Mouse (Mus musculus): ENCODE data around the gene Wdfy3. TPM values are rescaled to one million over a fixed set of nuclear protein-coding genes. Genes with fewer than 3 reads are reported as not detected.
"Not testable (repeated sequence)": the region's sequence is repeated elsewhere in the genome, so short reads cannot be mapped to it uniquely, and the experiment has no call there.

Wdfy3 gene
- polyA plus RNA-seq, 1 experiment from 2014 or later = 4.9 TPM

GRCm38 (mm10) chr5:101972594-101972993 lies 97.1 kb downstream of the Wdfy3 start:
- H3K4me3 ChIP-seq (ENCODE audit: low read depth, low read length); H3K27me3 ChIP-seq (ENCODE audit: control insufficient read depth, insufficient read depth, low read length); H3K9me3 ChIP-seq (ENCODE audit: control insufficient read depth, low read length); H3K27ac ChIP-seq (replicated peaks); H3K4me1 ChIP-seq (replicated peaks; ENCODE audit: control insufficient read depth, insufficient read depth); DNase-seq (ENCODE audit: low spot score); H3K9ac ChIP-seq (ENCODE audit: low read length); H3K36me3 ChIP-seq (ENCODE audit: control insufficient read depth, insufficient read depth, low read length); ATAC-seq (ENCODE audit: low FRiP score, low TSS enrichment); H3K4me2 ChIP-seq (replicated peaks; ENCODE audit: low read depth): not testable (repeated sequence)
- WGBS = 74% methylated on average over 4 of the region's 4 CpGs
- peak; percentile 52 for TF ChIP-seq CTCF (IDR thresholded peaks at IDR 0.05; ENCODE audit: low read depth)

GRCm38 (mm10) chr5:101968153-101968851 lies 101.4 kb downstream of the Wdfy3 start:
- no peak for TF ChIP-seq EP300 (optimal IDR thresholded peaks at IDR 0.05)
- no peak for TF ChIP-seq CTCF (IDR thresholded peaks at IDR 0.05; ENCODE audit: low read depth)
- H3K4me3 ChIP-seq (ENCODE audit: low read depth, low read length) = no peak overlapping the region
- ATAC-seq (ENCODE audit: low FRiP score, low TSS enrichment) = peak; percentile 93
- no peaks in the 10 kb centered on the region for H3K27me3 ChIP-seq (ENCODE audit: control insufficient read depth, insufficient read depth, low read length)
- H3K4me2 ChIP-seq (replicated peaks; ENCODE audit: low read depth) = no peak overlapping the region
- peak; percentile 34 for DNase-seq (ENCODE audit: low spot score)
- no peaks in the 10 kb centered on the region for H3K36me3 ChIP-seq (ENCODE audit: control insufficient read depth, insufficient read depth, low read length)
- no peaks in the 10 kb centered on the region for H3K9me3 ChIP-seq (ENCODE audit: control insufficient read depth, low read length)
- H3K9ac ChIP-seq (ENCODE audit: low read length) = no peak overlapping the region
- 29% methylated on average over 12 of the region's 12 CpGs for WGBS
- peak overlapping the region; percentile 77 for H3K27ac ChIP-seq (replicated peaks)
- H3K4me1 ChIP-seq (replicated peaks; ENCODE audit: control insufficient read depth, insufficient read depth) = no peaks in the 10 kb centered on the region

- TF ChIP-seq CTCF (IDR thresholded peaks at IDR 0.05; ENCODE audit: low read depth) (no peak), EP300 (optimal IDR thresholded peaks at IDR 0.05) (no peak)
- peak overlapping the region; percentile 77 for H3K27ac ChIP-seq (replicated peaks)
- no peaks in the 10 kb centered on the region for H3K4me1 ChIP-seq (replicated peaks; ENCODE audit: control insufficient read depth, insufficient read depth)
- ATAC-seq (ENCODE audit: low FRiP score, low TSS enrichment) = peak; percentile 24
- 73% methylated on average over 2 of the region's 2 CpGs for WGBS
- no peak for DNase-seq (ENCODE audit: low spot score)
- H3K36me3 ChIP-seq (ENCODE audit: control insufficient read depth, insufficient read depth, low read length) = no peaks in the 10 kb centered on the region
- H3K9ac ChIP-seq (ENCODE audit: low read length) = no peak overlapping the region
- H3K4me2 ChIP-seq (replicated peaks; ENCODE audit: low read depth) = no peak overlapping the region
- H3K4me3 ChIP-seq (ENCODE audit: low read depth, low read length) = no peak overlapping the region
- H3K9me3 ChIP-seq (ENCODE audit: control insufficient read depth, low read length) = no peaks in the 10 kb centered on the region
- H3K27me3 ChIP-seq (ENCODE audit: control insufficient read depth, insufficient read depth, low read length) = no peaks in the 10 kb centered on the region
Observed at GRCm38 (mm10) chr5:101967832-101968152, 101.9 kb downstream of the Wdfy3 start.

DNA sequence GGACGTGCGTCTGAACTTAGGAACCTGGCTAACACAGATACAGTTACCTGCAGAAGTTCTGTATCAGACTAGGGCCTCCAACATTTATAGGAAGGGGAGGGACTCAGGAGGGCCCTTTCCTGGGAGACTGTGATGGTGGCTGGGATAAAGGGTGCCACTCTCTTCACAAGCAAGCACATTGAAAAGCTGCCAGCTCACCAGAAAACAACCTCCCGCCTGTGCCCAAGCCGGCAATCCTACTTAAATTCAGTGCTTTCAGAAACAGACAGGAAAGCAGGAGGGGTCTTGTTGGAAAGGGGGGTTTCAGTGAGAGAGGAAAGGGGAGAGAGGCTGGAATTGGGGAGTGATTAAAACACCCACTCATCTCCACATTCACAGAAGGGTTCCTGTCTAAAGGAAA lies 106.9 kb downstream of the Wdfy3 start:
- Histone ChIP-seq H3K4me1 (replicated peaks; ENCODE audit: control insufficient read depth, insufficient read depth) (no peaks in the 10 kb centered on the region), H3K4me3 (ENCODE audit: low read depth, low read length) (no peak overlapping the region), H3K36me3 (ENCODE audit: control insufficient read depth, insufficient read depth, low read length) (peaks cover 9% of the 10 kb centered on the region; the same call in 1 of the 2 replicates), H3K9me3 (ENCODE audit: control insufficient read depth, low read length) (no peaks in the 10 kb centered on the region), H3K27me3 (ENCODE audit: control insufficient read depth, insufficient read depth, low read length) (no peaks in the 10 kb centered on the region), H3K27ac (replicated peaks) (no peak overlapping the region), H3K9ac (ENCODE audit: low read length) (no peak overlapping the region), H3K4me2 (replicated peaks; ENCODE audit: low read depth) (no peak overlapping the region)
- 83% methylated on average over 4 of the region's 4 CpGs for WGBS
- ATAC-seq (ENCODE audit: low FRiP score, low TSS enrichment) (no peak), DNase-seq (ENCODE audit: low spot score) (no peak)
- TF ChIP-seq CTCF (IDR thresholded peaks at IDR 0.05; ENCODE audit: low read depth) (no peak), EP300 (optimal IDR thresholded peaks at IDR 0.05) (no peak)

GRCm38 (mm10) chr5:101959369-101959768 lies 110.4 kb downstream of the Wdfy3 start:
- WGBS = 96% methylated on average over 13 of the region's 13 CpGs

GRCm38 (mm10) chr5:101958941-101959340 lies 110.8 kb downstream of the Wdfy3 start:
- 96% methylated on average over 4 of the region's 4 CpGs for WGBS
- DNase-seq (ENCODE audit: low spot score) (no peak), ATAC-seq (ENCODE audit: low FRiP score, low TSS enrichment) (no peak)
- H3K4me3 ChIP-seq (ENCODE audit: low read depth, low read length) = no peak overlapping the region
- TF ChIP-seq EP300 (optimal IDR thresholded peaks at IDR 0.05) (no peak), CTCF (IDR thresholded peaks at IDR 0.05; ENCODE audit: low read depth) (no peak)
- H3K9me3 ChIP-seq (ENCODE audit: control insufficient read depth, low read length) = no peaks in the 10 kb centered on the region
- no peak overlapping the region for H3K9ac ChIP-seq (ENCODE audit: low read length)
- H3K27ac ChIP-seq (replicated peaks) = no peak overlapping the region
- H3K4me1 ChIP-seq (replicated peaks; ENCODE audit: control insufficient read depth, insufficient read depth) = no peaks in the 10 kb centered on the region
- H3K27me3 ChIP-seq (ENCODE audit: control insufficient read depth, insufficient read depth, low read length) = no peaks in the 10 kb centered on the region
- H3K36me3 ChIP-seq (ENCODE audit: control insufficient read depth, insufficient read depth, low read length) = peaks cover 12% of the 10 kb centered on the region; the same call in 1 of the 2 replicates
- H3K4me2 ChIP-seq (replicated peaks; ENCODE audit: low read depth) = no peak overlapping the region

More at GRCm38 (mm10) chr5:101959369-101959768, 110.4 kb downstream of the Wdfy3 start:
- H3K4me2 ChIP-seq (replicated peaks; ENCODE audit: low read depth) = no peak overlapping the region
- H3K9ac ChIP-seq (ENCODE audit: low read length) = no peak overlapping the region
- no peak for ATAC-seq (ENCODE audit: low FRiP score, low TSS enrichment)
- no peak for DNase-seq (ENCODE audit: low spot score)
- peaks cover 12% of the 10 kb centered on the region; the same call in 1 of the 2 replicates for H3K36me3 ChIP-seq (ENCODE audit: control insufficient read depth, insufficient read depth, low read length)
- H3K4me1 ChIP-seq (replicated peaks; ENCODE audit: control insufficient read depth, insufficient read depth) = no peaks in the 10 kb centered on the region
- no peaks in the 10 kb centered on the region for H3K27me3 ChIP-seq (ENCODE audit: control insufficient read depth, insufficient read depth, low read length)
- TF ChIP-seq CTCF (IDR thresholded peaks at IDR 0.05; ENCODE audit: low read depth) (no peak), EP300 (optimal IDR thresholded peaks at IDR 0.05) (no peak)
- no peak overlapping the region for H3K27ac ChIP-seq (replicated peaks)
- no peaks in the 10 kb centered on the region for H3K9me3 ChIP-seq (ENCODE audit: control insufficient read depth, low read length)
- no peak overlapping the region for H3K4me3 ChIP-seq (ENCODE audit: low read depth, low read length)

Measured in stomach, postnatal 0 days (tissue).